20 mouse cellular contexts compared by ENCODE assay signal in the genomic region with DNA sequence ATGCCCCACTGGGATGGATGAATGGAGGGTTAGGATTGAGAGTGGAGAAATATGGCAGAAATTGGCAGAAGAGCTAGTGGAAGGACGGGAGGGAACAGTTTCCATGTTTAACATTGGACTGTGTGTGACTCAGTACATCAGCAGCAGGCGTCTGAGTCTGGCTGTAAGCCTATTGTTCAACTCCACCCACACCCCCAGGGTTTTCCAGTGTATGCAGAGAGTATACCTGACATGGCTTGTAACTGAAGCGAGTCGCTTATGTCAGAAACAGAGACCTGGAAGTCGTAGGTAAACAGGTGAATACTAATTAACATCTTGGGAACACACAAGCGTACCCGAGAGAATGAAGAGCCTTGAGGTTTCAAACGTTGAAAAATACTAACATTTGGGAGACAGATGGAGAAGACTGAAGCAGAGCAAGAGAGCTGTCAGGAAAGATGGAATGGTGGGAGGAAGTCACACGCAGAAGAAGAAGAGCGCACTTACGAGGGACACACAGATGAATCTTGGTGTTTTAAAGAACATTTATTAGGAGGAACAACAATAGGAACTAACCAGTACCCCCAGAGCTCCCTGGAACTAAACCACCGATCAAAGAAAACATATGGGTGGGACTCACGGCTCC. TPM values are rescaled to one million over a fixed set of nuclear protein-coding genes. Genes with fewer than 3 reads are reported as not detected.
DNase-seq lines count a peak whose midpoint lies in the region; ATAC-seq lines count a peak whose summit lies in the region.
"Had no signal": no experiment of that assay in that cellular context is flagged by ENCODE, and none has a peak within 500 bp of the region (broad histone marks: within the 10 kb centered on the region; RNA-seq: fewer than 3 reads in every experiment).

No protein-coding gene starts in this region.

- 0 out of 2 replicates have a peak, but pooled peaks cover 3% of the 10 kb centered on the region for H3K9me3 ChIP-seq in embryonic facial prominence, embryonic 14.5 days (ENCODE audit: control insufficient read depth, low read length)
- no peaks in the 10 kb centered on the region for H3K9me3 ChIP-seq in embryonic facial prominence, embryonic 10.5 days
- no peaks in the 10 kb centered on the region for H3K9me3 ChIP-seq in liver, embryonic 11.5 days (ENCODE audit: control insufficient read depth, low read length)
- no peaks in the 10 kb centered on the region for H3K9me3 ChIP-seq in limb, embryonic 10.5 days (replicated peaks)
- H3K9me3 ChIP-seq: liver, embryonic 13.5 days; neural tube, embryonic 15.5 days had no signal

- intact Hi-C loops in left cerebral cortex, postnatal 25 days (cut with DNase I): loop anchor here (1.0 kb wide), 1 partner anchor 37 kb away; no protein-coding TSS in a partner anchor

- 71% methylated on average over 13 of the region's 13 CpGs for WGBS in embryonic facial prominence, embryonic 14.5 days
- 78% methylated on average over 13 of the region's 13 CpGs for WGBS in embryonic facial prominence, embryonic 10.5 days
- 74% methylated on average over 13 of the region's 13 CpGs for WGBS in liver, embryonic 11.5 days
- WGBS in limb, embryonic 10.5 days: 84% methylated on average over 13 of the region's 13 CpGs

- peak; percentile 75; the same call in 1 of the 2 replicates for ATAC-seq in embryonic facial prominence, embryonic 14.5 days (ENCODE audit: low read depth)
- no peak for ATAC-seq in liver, embryonic 11.5 days (replicated peaks; ENCODE audit: low FRiP score)
- ATAC-seq: hindbrain, postnatal 0 days had no signal

- no peak overlapping the region for H3K4me2 ChIP-seq in embryonic facial prominence, embryonic 14.5 days (ENCODE audit: low read depth, low read length)
- H3K4me2 ChIP-seq in liver, embryonic 11.5 days: no peak overlapping the region
- H3K4me2 ChIP-seq: embryonic facial prominence, embryonic 13.5 days; liver, embryonic 13.5 days; neural tube, embryonic 15.5 days had no signal

- H3K4me1 ChIP-seq in embryonic facial prominence, embryonic 14.5 days (ENCODE audit: control insufficient read depth, insufficient read depth, low read length): peaks cover 17% of the 10 kb centered on the region
- peaks cover 20% of the 10 kb centered on the region for H3K4me1 ChIP-seq in embryonic facial prominence, embryonic 10.5 days
- H3K4me1 ChIP-seq in liver, embryonic 11.5 days (replicated peaks; ENCODE audit: control insufficient read depth, insufficient read depth, low read length): no peaks in the 10 kb centered on the region
- H3K4me1 ChIP-seq in limb, embryonic 10.5 days: peaks cover 13% of the 10 kb centered on the region; the same call in 1 of the 2 replicates
- H3K4me1 ChIP-seq: liver, embryonic 13.5 days had no signal

- H3K27ac ChIP-seq in embryonic facial prominence, embryonic 14.5 days (replicated peaks; ENCODE audit: low read depth, low read length): 0 out of 2 replicates have a peak overlapping the region, but pooled peaks have one; percentile 21
- no peak overlapping the region for H3K27ac ChIP-seq in embryonic facial prominence, embryonic 10.5 days (replicated peaks)
- no peak overlapping the region for H3K27ac ChIP-seq in liver, embryonic 11.5 days (ENCODE audit: low read depth, low read length)
- H3K27ac ChIP-seq in limb, embryonic 10.5 days: no peak overlapping the region
- H3K27ac ChIP-seq: embryonic facial prominence, embryonic 13.5 days; hindbrain, postnatal 0 days; liver, embryonic 13.5 days; neural tube, embryonic 15.5 days had no signal

- H3K27me3 ChIP-seq in embryonic facial prominence, embryonic 14.5 days (replicated peaks; ENCODE audit: control insufficient read depth, insufficient read depth, low read length): no peaks in the 10 kb centered on the region
- peaks cover 14% of the 10 kb centered on the region for H3K27me3 ChIP-seq in embryonic facial prominence, embryonic 10.5 days (replicated peaks; ENCODE audit: low read depth, poor library complexity, severe bottlenecking)
- H3K27me3 ChIP-seq in liver, embryonic 11.5 days (replicated peaks; ENCODE audit: control insufficient read depth, insufficient read depth, low read length): peaks cover 18% of the 10 kb centered on the region
- H3K27me3 ChIP-seq in limb, embryonic 10.5 days (ENCODE audit: low read depth, poor library complexity, severe bottlenecking): peaks cover 7% of the 10 kb centered on the region; the same call in 1 of the 2 replicates
- H3K27me3 ChIP-seq: embryonic facial prominence, embryonic 13.5 days; neural tube, embryonic 15.5 days had no signal

- H3K4me3 ChIP-seq in embryonic facial prominence, embryonic 14.5 days (ENCODE audit: low read depth, low read length): no peak overlapping the region
- H3K4me3 ChIP-seq in embryonic facial prominence, embryonic 10.5 days: no peak overlapping the region
- no peak overlapping the region for H3K4me3 ChIP-seq in liver, embryonic 11.5 days (ENCODE audit: low read depth, low read length)
- no peak overlapping the region for H3K4me3 ChIP-seq in limb, embryonic 10.5 days
- H3K4me3 ChIP-seq: embryonic facial prominence, embryonic 13.5 days; liver, embryonic 13.5 days; neural tube, embryonic 15.5 days had no signal

- H3K9ac ChIP-seq in embryonic facial prominence, embryonic 14.5 days (ENCODE audit: low read depth, low read length): no peak overlapping the region
- H3K9ac ChIP-seq in liver, embryonic 11.5 days (ENCODE audit: low read depth, low read length): no peak overlapping the region
- H3K9ac ChIP-seq: embryonic facial prominence, embryonic 13.5 days; liver, embryonic 13.5 days; neural tube, embryonic 15.5 days had no signal

- peaks cover 29% of the 10 kb centered on the region for H3K36me3 ChIP-seq in embryonic facial prominence, embryonic 14.5 days (ENCODE audit: control insufficient read depth, insufficient read depth, low read length)
- peaks cover 61% of the 10 kb centered on the region for H3K36me3 ChIP-seq in embryonic facial prominence, embryonic 10.5 days (replicated peaks)
- H3K36me3 ChIP-seq in liver, embryonic 11.5 days (ENCODE audit: control insufficient read depth, insufficient read depth, low read length): no peaks in the 10 kb centered on the region
- peaks cover 42% of the 10 kb centered on the region for H3K36me3 ChIP-seq in limb, embryonic 10.5 days
- H3K36me3 ChIP-seq: liver, embryonic 13.5 days had no signal

- peak; percentile 34 for DNase-seq in embryonic facial prominence, embryonic 14.5 days (ENCODE audit: low spot score)
- no peak for DNase-seq in embryonic facial prominence, embryonic 10.5 days (ENCODE audit: low spot score)
- DNase-seq in NIH3T3 (ENCODE audit: low read depth): peak; percentile 60
- DNase-seq in layer of hippocampus, adult 8-10 months (ENCODE audit: low spot score in 2 of 2): peak; percentile 73 to 74
- peak; percentile 70 to 93 for DNase-seq in left cerebral cortex, postnatal 25 days (ENCODE audit: low spot score in 2 of 2)
- DNase-seq in kidney, adult 8-10 months: no peak
- DNase-seq in liver, embryonic 11.5 days (ENCODE audit: low spot score): no peak
- DNase-seq in limb, embryonic 10.5 days (ENCODE audit: low spot score): no peak
- DNase-seq: adrenal gland, adult 8-10 months; heart, postnatal 14 days; liver, embryonic 13.5 days; lung, postnatal 10 days had no signal

RNA-seq across cellular contexts. Expression of gene Pygo1, which starts 5.8 kb away (rescaled TPM):
- 7.1 and 7.9 TPM in 2 replicates for polyA plus RNA-seq in embryonic facial prominence, embryonic 14.5 days (2014; fragmentation: Nextera tagmentation; extraction: Ambion mirVana)
- 6.5 and 7.3 TPM in 2 replicates for polyA plus RNA-seq in embryonic facial prominence, embryonic 10.5 days (2016; fragmentation: Nextera tagmentation; extraction: Ambion mirVana)
- total RNA-seq in layer of hippocampus, adult 8-10 months (2022): 10 to 100 TPM; 26.3 to 31.3 (median 28.8) TPM
- 10 to 100 TPM; 14.5 to 14.6 TPM for total RNA-seq in left cerebral cortex, postnatal 25 days (2021)
- polyA plus RNA-seq in liver, embryonic 11.5 days (2014; fragmentation: Nextera tagmentation; extraction: Ambion mirVana): 1.7 and 1.8 TPM in 2 replicates
- polyA plus RNA-seq in limb, embryonic 10.5 days (2016; fragmentation: Nextera tagmentation; extraction: Ambion mirVana): 5.5 and 7.5 TPM in 2 replicates
- total RNA-seq: megakaryocyte-erythroid progenitor cell, adult 5-6 weeks had no signal

RNA-seq across cellular contexts. Expression of gene Dyx1c1, which starts 27.3 kb away (rescaled TPM):
- polyA plus RNA-seq in embryonic facial prominence, embryonic 14.5 days (2014; fragmentation: Nextera tagmentation; extraction: Ambion mirVana): 2.0 and 2.1 TPM in 2 replicates
- 1.7 and 2.0 TPM in 2 replicates for polyA plus RNA-seq in embryonic facial prominence, embryonic 10.5 days (2016; fragmentation: Nextera tagmentation; extraction: Ambion mirVana)
- total RNA-seq in layer of hippocampus, adult 8-10 months (2022): 1 to 10 TPM; 1.5 to 3.1 (median 2.7) TPM
- total RNA-seq in left cerebral cortex, postnatal 25 days (2021): 1 to 10 TPM in 1 of 2 experiments, under 1 TPM in 1; 0.62 to 1.4 TPM
- polyA plus RNA-seq in liver, embryonic 11.5 days (2014; fragmentation: Nextera tagmentation; extraction: Ambion mirVana): 0.70 and 0.77 TPM in 2 replicates
- 1.5 TPM in 2 replicates for polyA plus RNA-seq in limb, embryonic 10.5 days (2016; fragmentation: Nextera tagmentation; extraction: Ambion mirVana)
- total RNA-seq: megakaryocyte-erythroid progenitor cell, adult 5-6 weeks had no signal

RNA-seq across cellular contexts. Expression of gene Gm44503, which starts 27.4 kb away (rescaled TPM):
- polyA plus RNA-seq in embryonic facial prominence, embryonic 14.5 days (2014; fragmentation: Nextera tagmentation; extraction: Ambion mirVana): not detected in 2 replicates
- polyA plus RNA-seq in embryonic facial prominence, embryonic 10.5 days (2016; fragmentation: Nextera tagmentation; extraction: Ambion mirVana): not detected in 2 replicates
- not detected for total RNA-seq in layer of hippocampus, adult 8-10 months (2022)
- total RNA-seq in left cerebral cortex, postnatal 25 days (2021): under 1 TPM in 1 of 2 experiments, not detected in 1; 0.09 TPM
- not detected in 2 replicates for polyA plus RNA-seq in liver, embryonic 11.5 days (2014; fragmentation: Nextera tagmentation; extraction: Ambion mirVana)
- not detected in 2 replicates for polyA plus RNA-seq in limb, embryonic 10.5 days (2016; fragmentation: Nextera tagmentation; extraction: Ambion mirVana)
- total RNA-seq: adrenal gland, adult 8-10 months; gastrocnemius, adult 18-20 months; hindbrain, postnatal 0 days; left cerebral cortex, adult 8-10 months; megakaryocyte-erythroid progenitor cell, adult 5-6 weeks had no signal
- polyA plus RNA-seq: embryonic facial prominence, embryonic 13.5 days; hindbrain, postnatal 0 days; kidney, embryonic 14.5 days; liver, embryonic 13.5 days; neural tube, embryonic 15.5 days; stomach, embryonic 16.5 days had no signal

RNA-seq across cellular contexts. Expression of gene Ccpg1os, which starts 53.9 kb away (rescaled TPM):
- polyA plus RNA-seq in embryonic facial prominence, embryonic 14.5 days (2014; fragmentation: Nextera tagmentation; extraction: Ambion mirVana): 15.0 and 21.2 TPM in 2 replicates
- 15.1 and 16.1 TPM in 2 replicates for polyA plus RNA-seq in embryonic facial prominence, embryonic 10.5 days (2016; fragmentation: Nextera tagmentation; extraction: Ambion mirVana)
- 10 to 100 TPM in 3 of 4 experiments, 1 to 10 TPM in 1; 9.2 to 15.1 (median 13.6) TPM for total RNA-seq in layer of hippocampus, adult 8-10 months (2022)
- 10 to 100 TPM in 1 of 2 experiments, 1 to 10 TPM in 1; 9.0 to 10.1 TPM for total RNA-seq in left cerebral cortex, postnatal 25 days (2021)
- polyA plus RNA-seq in liver, embryonic 11.5 days (2014; fragmentation: Nextera tagmentation; extraction: Ambion mirVana): 6.9 and 7.3 TPM in 2 replicates
- 12.9 and 13.3 TPM in 2 replicates for polyA plus RNA-seq in limb, embryonic 10.5 days (2016; fragmentation: Nextera tagmentation; extraction: Ambion mirVana)

RNA-seq across cellular contexts. Expression of gene Ccpg1, which starts 54.0 kb away (rescaled TPM):
- polyA plus RNA-seq in embryonic facial prominence, embryonic 14.5 days (2014; fragmentation: Nextera tagmentation; extraction: Ambion mirVana): 33.3 and 38.3 TPM in 2 replicates
- polyA plus RNA-seq in embryonic facial prominence, embryonic 10.5 days (2016; fragmentation: Nextera tagmentation; extraction: Ambion mirVana): 14.1 and 17.1 TPM in 2 replicates
- 100 to 1,000 TPM; 130 to 173 (median 150) TPM for total RNA-seq in layer of hippocampus, adult 8-10 months (2022)
- total RNA-seq in left cerebral cortex, postnatal 25 days (2021): 100 to 1,000 TPM; 111 to 123 TPM
- 14.8 and 18.9 TPM in 2 replicates for polyA plus RNA-seq in liver, embryonic 11.5 days (2014; fragmentation: Nextera tagmentation; extraction: Ambion mirVana)
- polyA plus RNA-seq in limb, embryonic 10.5 days (2016; fragmentation: Nextera tagmentation; extraction: Ambion mirVana): 9.9 and 11.3 TPM in 2 replicates

Comparison
In these comparisons a context has a peak if more than half of its experiments do, and no peak if none do; other contexts are left out.
1. DNase-seq: peak in embryonic facial prominence, embryonic 14.5 days (single experiment), NIH3T3 (single experiment), layer of hippocampus, adult 8-10 months (2 of 2) and left cerebral cortex, postnatal 25 days (2 of 2); none in embryonic facial prominence, embryonic 10.5 days (single experiment), kidney, adult 8-10 months (0 of 2), liver, embryonic 11.5 days (single experiment) and limb, embryonic 10.5 days (single experiment).